Mouse (Mus musculus) ovary, postnatal 14 days (tissue): ENCODE measurements at regions not wholly inside any gene's neighbourhood (a gene's known extent, or its start where the extent isn't known, plus 50 kb on each side); places are given as distances from the start of the nearest gene placed in this dataset.

Experiments
- DNase-seq: peaks from one replicate; pipeline ENCODE4 v3.0.0; 2022; ENCODE audit warnings: low spot score

GRCm38 (mm10) chr17:91226378-91226777, 133.5 kb upstream of the Nrxn1 start:
- no peak for DNase-seq

GRCm38 (mm10) chr17:91225916-91226315, 133.0 kb upstream of the Nrxn1 start:
- no peak for DNase-seq

- DNase-seq, result peak; percentile 28
Observed at GRCm38 (mm10) chr17:91216429-91216828, 123.6 kb upstream of the Nrxn1 start.

GRCm38 (mm10) chr17:91182574-91182973, 89.7 kb upstream of the Nrxn1 start:
- DNase-seq, result no peak

- no peak for DNase-seq
Observed at GRCm38 (mm10) chr17:91161834-91162233, 69.0 kb upstream of the Nrxn1 start.
